Mouse (Mus musculus) heart, postnatal 0 days (tissue): ENCODE measurements around the gene Pptc7.

Experiments
- CTCF ChIP-seq: IDR thresholded peaks from 2 replicates; pipeline ENCODE4 v1.5.1; 2016; ENCODE audit warnings: antibody characterized with exemption, control low read depth, low read depth
- EP300 ChIP-seq: IDR thresholded peaks from 2 replicates; pipeline ENCODE4 v1.6.1; 2016; ENCODE audit warnings: antibody characterized with exemption, low read depth

- TF ChIP-seq CTCF (no peak), EP300 (no peak)
Measured at GRCm38 (mm10) chr5:122284183-122285028, at the start of gene Pptc7.
